Mouse (Mus musculus) granulocyte monocyte progenitor cell, adult 5-6 weeks (primary cell): ENCODE measurements around the gene Gm28043. TPM values are rescaled to one million over a fixed set of nuclear protein-coding genes. Genes with fewer than 3 reads are reported as not detected.
A peak's percentile ranks its signal among the peaks of the same experiment; 100 is the strongest.
"Not testable (repeated sequence)": the region's sequence is repeated elsewhere in the genome, so short reads cannot be mapped to it uniquely, and the experiment has no call there.

Experiments used
- ATAC-seq: replicated peaks from 2 replicates; pipeline ENCODE4 v1.8.0; 2016; ENCODE audit warnings: mild to moderate bottlenecking, moderate TSS enrichment, inconsistent platforms; ENCODE audit not compliant: poor library complexity, severe bottlenecking
- total RNA-seq, 2 experiments: library from RNA; stranded (forward) in 1 of 2; stranded (reverse) in 1 of 2; fragments of 200-712, 200-1000 nt in 1 of 2; fragments of >200 nt in 1 of 2; fragmentation: Nextera tagmentation in 1 of 2; gene quantifications; 2 replicates each; pipeline ENCODE4 v1.2.3; 2014 to 2017

Gene Gm28043
- total RNA-seq (2014; fragmentation: Nextera tagmentation) (2.7 and 5.4 TPM in 2 replicates), total RNA-seq (2017) (5.2 and 6.1 TPM in 2 replicates)

GRCm38 (mm10) chr17:29614115-29615023 is at the start of gene Gm28043, which contains the start of gene Rnf8:
Gene Gm28043, plus strand, starts transcription at chr17:29614876.
Gene Rnf8, plus strand, starts transcription at chr17:29614790.
- ATAC-seq = peak; percentile 95

- ATAC-seq = no peak
Observed at GRCm38 (mm10) chr17:29565521-29565920, 49.2 kb upstream of the Gm28043 start.

- ATAC-seq = no peak
Observed at GRCm38 (mm10) chr17:29568435-29568834, 46.2 kb upstream of the Gm28043 start.

GRCm38 (mm10) chr17:29569831-29570230 is 44.8 kb upstream of the Gm28043 start:
- ATAC-seq = no peak

GRCm38 (mm10) chr17:29579579-29580126 is 35.0 kb upstream of the Gm28043 start:
- no peak for ATAC-seq

GRCm38 (mm10) chr17:29583569-29583968 is 31.1 kb upstream of the Gm28043 start:
- ATAC-seq = no peak

- ATAC-seq = peak; percentile 44
Observed at GRCm38 (mm10) chr17:29584306-29584705, 30.4 kb upstream of the Gm28043 start.

GRCm38 (mm10) chr17:29584737-29585136 is 29.9 kb upstream of the Gm28043 start:
- ATAC-seq = no peak

- peak; percentile 40 for ATAC-seq
Observed at GRCm38 (mm10) chr17:29585446-29585845, 29.2 kb upstream of the Gm28043 start.

- no peak for ATAC-seq
Observed at GRCm38 (mm10) chr17:29586921-29587320, 27.8 kb upstream of the Gm28043 start.

GRCm38 (mm10) chr17:29589221-29589898 is 25.3 kb upstream of the Gm28043 start:
- no peak for ATAC-seq

GRCm38 (mm10) chr17:29595891-29596770 is 18.5 kb upstream of the Gm28043 start:
- no peak for ATAC-seq

- ATAC-seq = no peak
Observed at GRCm38 (mm10) chr17:29596771-29597132, 17.9 kb upstream of the Gm28043 start.

GRCm38 (mm10) chr17:29599051-29599450 is 15.6 kb upstream of the Gm28043 start:
- no peak for ATAC-seq

- ATAC-seq = no peak
Observed at GRCm38 (mm10) chr17:29599537-29599936, 15.1 kb upstream of the Gm28043 start.

- peak; percentile 78 for ATAC-seq
Observed at GRCm38 (mm10) chr17:29601391-29601790, 13.3 kb upstream of the Gm28043 start.

- ATAC-seq = peak; percentile 49
Observed at GRCm38 (mm10) chr17:29603283-29603682, 11.4 kb upstream of the Gm28043 start.

GRCm38 (mm10) chr17:29613453-29613852 is 1.2 kb upstream of the Gm28043 start:
- ATAC-seq = not testable (repeated sequence)

GRCm38 (mm10) chr17:29615024-29615551 is 412 bp downstream of the Gm28043 start:
- no peak for ATAC-seq

GRCm38 (mm10) chr17:29615616-29616015 is 940 bp downstream of the Gm28043 start:
- ATAC-seq = no peak
